Mouse (Mus musculus) megakaryocyte-erythroid progenitor cell, adult 5 weeks (primary cell): ENCODE measurements around the gene Crtap. TPM values are rescaled to one million over a fixed set of nuclear protein-coding genes. Genes with fewer than 3 reads are reported as not detected.

Source experiments
- polyA plus RNA-seq: library from polyadenylated mRNA; stranded (reverse); fragments of >175 nt; gene quantifications from 2 replicates; pipeline ENCODE4 v1.2.3, GENCODE M21; 2012

The Crtap gene
- 24.0 and 24.9 TPM in 2 replicates for polyA plus RNA-seq

DNA sequence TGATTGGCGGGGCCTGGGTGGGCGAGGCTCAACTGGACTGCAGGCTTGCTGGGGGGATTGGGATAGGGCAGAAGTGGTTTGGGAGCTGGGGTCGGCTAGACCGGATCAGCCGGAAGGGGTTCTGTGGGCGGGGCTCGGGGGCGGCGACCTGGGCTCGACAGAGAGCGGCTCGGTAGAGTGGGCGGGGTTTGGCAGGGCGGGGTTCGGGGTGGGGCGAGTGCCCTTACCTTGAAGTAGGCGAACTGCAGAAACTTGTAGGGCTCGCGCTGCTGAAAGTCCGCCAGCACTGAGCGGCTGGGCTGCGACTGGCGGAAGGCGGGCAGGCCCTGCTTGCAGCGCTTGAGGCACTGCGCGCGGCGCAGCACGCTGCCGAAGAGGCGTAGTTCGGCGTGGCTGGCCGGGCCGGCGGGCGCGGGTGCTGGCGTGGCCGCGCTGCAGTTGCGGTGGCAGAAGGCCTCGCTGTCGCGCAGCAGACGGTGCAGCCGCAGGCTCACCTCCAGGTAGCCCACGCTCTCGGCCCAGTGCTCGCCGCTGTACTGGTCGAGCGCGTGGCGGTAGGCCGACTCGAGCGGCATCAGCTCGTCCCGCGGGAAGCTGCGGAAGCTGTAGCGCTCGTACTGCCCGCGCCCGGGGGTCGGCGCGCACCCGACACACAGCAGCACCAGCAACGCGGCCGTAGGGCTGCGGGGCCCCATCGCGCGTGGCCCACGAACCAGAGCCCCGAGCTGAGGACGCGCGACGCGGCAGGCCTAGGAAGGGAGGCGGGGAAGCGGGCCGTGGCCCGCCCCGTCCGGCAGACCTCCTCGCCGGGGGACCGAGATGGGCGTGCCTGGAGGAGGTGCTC lies at the start of gene Crtap:
TSS of gene Crtap (minus strand) at position 771 of the 844 bp plus-strand sequence.

DNA sequence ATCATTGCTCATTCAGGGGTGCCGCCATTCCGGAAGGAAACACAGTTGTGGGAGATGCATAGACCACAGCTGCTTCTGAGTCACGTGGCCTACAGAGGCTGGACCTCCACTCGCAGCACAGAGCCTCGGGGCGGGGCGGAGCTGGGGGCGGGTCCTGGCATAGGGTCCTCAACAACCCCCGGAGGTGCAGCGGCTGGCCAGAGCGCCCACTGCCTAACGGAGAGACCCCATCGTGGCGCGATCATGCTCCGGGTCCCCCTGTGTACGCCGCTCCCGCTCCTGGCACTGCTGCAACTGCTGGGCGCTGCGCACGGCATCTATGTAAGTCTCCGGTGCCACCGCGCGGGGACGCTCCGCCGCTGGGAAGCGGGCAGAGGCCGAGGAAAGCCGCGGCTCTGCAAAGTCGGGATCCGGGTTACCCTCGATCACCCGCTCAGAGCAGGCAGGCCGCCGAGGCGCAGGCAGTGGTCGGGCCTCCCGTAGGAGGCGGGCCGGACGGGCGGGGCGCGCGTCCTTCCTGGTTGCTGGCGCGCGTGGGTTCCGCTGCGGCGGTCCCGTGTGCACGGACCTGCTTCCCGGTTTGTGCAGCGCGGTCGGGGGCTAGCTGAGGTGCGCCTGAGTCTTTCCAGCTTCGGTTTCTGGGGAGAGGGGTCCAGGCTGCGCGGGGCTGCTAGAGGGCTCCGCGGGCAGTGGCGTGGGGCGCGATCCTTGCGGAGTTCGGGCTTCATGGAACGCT lies 10.6 kb upstream of the Crtap start, which contains the start of the genes Glb1 and Tmppe:
TSS of gene Glb1 (plus strand) at position 128 of the 736 bp plus-strand sequence.
TSS of gene Tmppe (plus strand) at position 157 of the 736 bp plus-strand sequence.

DNA sequence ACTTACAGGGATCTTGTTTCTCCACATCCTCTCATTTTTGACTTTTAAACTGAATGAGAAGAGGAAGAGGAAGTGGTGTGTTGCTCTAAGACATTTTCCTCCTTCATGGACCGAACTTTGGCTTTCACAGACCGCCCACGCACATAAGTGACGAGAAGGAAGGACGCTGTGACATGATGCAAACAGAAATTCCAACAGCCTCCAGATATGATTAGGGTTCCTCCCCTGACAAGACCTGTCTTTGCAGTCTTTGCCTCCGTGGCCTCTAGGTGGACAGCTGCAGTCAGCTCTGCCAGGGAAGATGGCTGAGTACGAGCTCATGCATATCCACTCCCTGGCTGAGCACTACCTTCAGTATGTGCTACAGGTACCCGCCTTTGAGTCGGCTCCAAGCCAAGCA lies 60.6 kb downstream of the Crtap start, which contains the start of gene Bcl2a1c:
TSS of gene Bcl2a1c (plus strand) at position 281 of the 400 bp plus-strand sequence.

Other genes starting within 250 kb of the Crtap start
- not detected in 2 replicates for gene Bcl2a1c, start 60.5 kb downstream of the Crtap start, polyA plus RNA-seq
- gene Glb1, start 10.4 kb upstream of the Crtap start, polyA plus RNA-seq = 21.6 and 22.1 TPM in 2 replicates
- 2.6 and 3.5 TPM in 2 replicates for gene Tmppe, start 10.4 kb upstream of the Crtap start, polyA plus RNA-seq
- 0.03 TPM in 1 of 2 replicates, not detected in the other for gene Ccr4, start 114.2 kb upstream of the Crtap start, polyA plus RNA-seq
- gene C130032M10Rik, start 125.0 kb upstream of the Crtap start, polyA plus RNA-seq = not detected in 2 replicates
- not detected in 2 replicates for gene Trim71, start 173.7 kb upstream of the Crtap start, polyA plus RNA-seq
- gene Cnot10, start 249.5 kb upstream of the Crtap start, polyA plus RNA-seq = 32.7 and 35.0 TPM in 2 replicates